Mouse (Mus musculus) fibroblast of lung, adult 2 months (primary cell): Measurements from ENCODE around the gene Neu1.

Source experiments
- DNase-seq: peaks from one replicate; pipeline ENCODE4 v3.0.0-alpha.2; 2011; ENCODE audit warnings: low read depth

The Neu1 gene

GRCm38 (mm10) chr17:34902895-34903294 is 28.2 kb upstream of the Neu1 start:
- DNase-seq, result no peak

- no peak for DNase-seq
These were observed 20.1 kb upstream of the Neu1 start for GRCm38 (mm10) chr17:34910982-34911381.

- no peak for DNase-seq
These were observed 19.1 kb upstream of the Neu1 start for GRCm38 (mm10) chr17:34911945-34912351.

- no peak for DNase-seq
These were observed 17.0 kb upstream of the Neu1 start, which contains the start of gene Slc44a4 for GRCm38 (mm10) chr17:34913930-34914665. Gene Slc44a4 (plus strand): TSS chr17:34914466.

GRCm38 (mm10) chr17:34915410-34915831 is 15.6 kb upstream of the Neu1 start:
- no peak for DNase-seq

GRCm38 (mm10) chr17:34916316-34916715 is 14.7 kb upstream of the Neu1 start:
- DNase-seq, result no peak

GRCm38 (mm10) chr17:34917188-34917587 is 13.9 kb upstream of the Neu1 start:
- DNase-seq, result no peak

- no peak for DNase-seq
These were observed 8.1 kb upstream of the Neu1 start for GRCm38 (mm10) chr17:34922939-34923338.

GRCm38 (mm10) chr17:34924258-34924657 is 6.8 kb upstream of the Neu1 start:
- no peak for DNase-seq

- no peak for DNase-seq
These were observed 3.6 kb upstream of the Neu1 start for GRCm38 (mm10) chr17:34927306-34928019.

GRCm38 (mm10) chr17:34928841-34929240 is 2.2 kb upstream of the Neu1 start:
- DNase-seq, result no peak

GRCm38 (mm10) chr17:34931735-34932098 is 664 bp downstream of the Neu1 start:
- DNase-seq, result no peak

GRCm38 (mm10) chr17:34932287-34932686 is 1.2 kb downstream of the Neu1 start:
- DNase-seq, result no peak

GRCm38 (mm10) chr17:34934031-34934430 is 3.0 kb downstream of the Neu1 start:
- no peak for DNase-seq

GRCm38 (mm10) chr17:34934830-34935229 is 3.8 kb downstream of the Neu1 start:
- DNase-seq, result no peak

GRCm38 (mm10) chr17:34937960-34938505 is 7.0 kb downstream of the Neu1 start:
- no peak for DNase-seq

GRCm38 (mm10) chr17:34941344-34942041 is 10.4 kb downstream of the Neu1 start:
- no peak for DNase-seq

GRCm38 (mm10) chr17:34943128-34943815 is 12.2 kb downstream of the Neu1 start:
- DNase-seq, result no peak

- no peak for DNase-seq
These were observed 13.3 kb downstream of the Neu1 start for GRCm38 (mm10) chr17:34944362-34944761.

GRCm38 (mm10) chr17:34946486-34947140 is 15.6 kb downstream of the Neu1 start:
- DNase-seq, result no peak

GRCm38 (mm10) chr17:34947606-34948005 is 16.6 kb downstream of the Neu1 start:
- no peak for DNase-seq
